Mouse (Mus musculus) heart, postnatal 36 days (tissue): ENCODE data around the gene 4931440F15Rik. TPM values are rescaled to one million over a fixed set of nuclear protein-coding genes. Genes with fewer than 3 reads are reported as not detected.

Source experiments
- DNase-seq, 2 experiments: peaks; one replicate each; pipeline ENCODE4 v3.0.0; 2021 to 2022
- intact Hi-C: fragments of 180-260 bp; cut with DNase I; formaldehyde crosslinking; loops from one replicate; pipeline ENCODE4 v1.15.1; 2025
- total RNA-seq, 2 experiments: library from RNA; stranded (reverse); gene quantifications; 2 replicates each; pipeline ENCODE4 v1.2.3; 2021

The 4931440F15Rik gene
- total RNA-seq, 2 experiments from 2014 or later, result 1.8 to 2.1 TPM

- intact Hi-C loops, result no loop called here
- DNase-seq, result no peak
Observed at GRCm38 (mm10) chr11:29807325-29807724, 18.1 kb downstream of the 4931440F15Rik start.

- intact Hi-C loops, result no loop called here
- no peak for DNase-seq
Observed at GRCm38 (mm10) chr11:29801432-29802427, 23.7 kb downstream of the 4931440F15Rik start.

- intact Hi-C loops, result no loop called here
- DNase-seq, result no peak
Observed at GRCm38 (mm10) chr11:29799839-29800238, 25.6 kb downstream of the 4931440F15Rik start.

GRCm38 (mm10) chr11:29795106-29795505, 30.4 kb downstream of the 4931440F15Rik start:
- no peak for DNase-seq
- intact Hi-C loops, result no loop called here

DNA sequence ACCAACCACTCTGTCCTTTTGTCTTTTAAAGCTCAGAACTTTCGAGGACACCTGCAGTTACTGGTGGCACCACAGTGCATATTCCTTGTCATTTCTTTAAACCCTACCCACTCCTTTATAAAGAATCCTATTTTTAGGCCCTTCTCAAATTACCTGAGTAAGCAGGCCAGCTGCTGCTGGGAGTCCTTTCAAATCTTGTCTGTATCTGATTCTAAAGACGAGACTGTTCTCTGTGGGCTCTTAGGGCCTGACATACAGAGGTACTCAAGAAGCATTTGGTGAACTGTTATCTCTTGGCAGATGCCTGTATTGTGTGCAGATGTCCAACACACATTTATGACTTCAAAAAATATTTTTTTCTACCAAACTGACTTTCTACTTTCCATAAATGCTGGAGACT, 31.0 kb downstream of the 4931440F15Rik start:
- DNase-seq, result no peak
- intact Hi-C loops, result no loop called here

DNA sequence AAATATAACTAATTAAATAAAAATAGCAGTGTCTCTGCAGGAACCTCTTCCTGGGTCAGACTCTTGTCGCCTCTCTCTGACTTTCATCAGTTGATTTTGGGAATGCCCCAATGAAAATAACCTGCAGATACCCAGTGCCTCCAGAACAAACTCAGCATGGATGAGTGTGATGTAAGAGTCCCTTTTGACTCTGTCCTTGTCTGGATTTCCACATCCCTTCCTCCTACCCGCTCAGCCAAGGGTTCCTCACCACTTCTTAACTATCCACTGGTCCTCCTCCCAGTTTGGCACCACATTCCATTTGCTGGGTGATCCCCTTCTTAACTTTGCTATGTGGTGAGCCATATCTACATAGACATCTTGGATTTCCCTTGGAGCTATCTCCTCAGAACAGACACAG, 34.7 kb downstream of the 4931440F15Rik start:
- no peak for DNase-seq
- intact Hi-C loops, result no loop called here

DNA sequence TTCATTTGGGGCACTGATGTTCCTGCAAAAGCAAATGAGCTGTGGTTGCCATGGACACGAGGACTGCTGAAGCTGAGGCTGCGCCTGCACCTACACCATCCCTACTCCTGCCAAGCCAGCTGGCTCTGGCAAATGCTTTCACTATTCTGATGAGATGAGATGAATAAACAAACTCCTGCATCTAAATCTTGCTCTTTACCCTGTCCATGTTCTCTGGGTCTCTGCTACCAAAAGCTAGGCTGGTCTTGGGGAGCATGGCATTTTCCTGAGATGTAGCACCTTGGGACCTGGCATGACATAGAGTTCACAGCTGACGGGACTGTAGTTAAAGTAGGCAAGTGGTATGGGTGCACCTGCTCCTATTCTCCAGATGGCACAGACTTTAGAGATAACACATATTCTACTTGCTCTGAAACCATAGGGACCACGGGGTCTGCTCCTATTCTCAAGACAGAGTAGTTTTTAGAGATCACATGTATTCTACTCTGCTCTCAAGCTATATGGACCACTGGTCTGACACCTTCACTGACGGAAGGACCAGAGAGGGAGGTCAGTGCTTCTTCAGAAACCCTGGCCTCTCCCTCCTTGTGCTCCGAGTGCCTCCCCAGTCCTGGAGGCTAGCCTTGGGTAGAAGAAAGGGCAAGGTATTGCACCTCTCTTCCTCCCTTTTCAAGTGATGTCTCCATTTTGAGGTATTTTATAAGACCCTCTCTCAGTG, 36.4 kb downstream of the 4931440F15Rik start:
- intact Hi-C loops, result no loop called here
- DNase-seq, result no peak

GRCm38 (mm10) chr11:29788499-29788898, 37.0 kb downstream of the 4931440F15Rik start:
- intact Hi-C loops, result no loop called here
- DNase-seq, result no peak

DNA sequence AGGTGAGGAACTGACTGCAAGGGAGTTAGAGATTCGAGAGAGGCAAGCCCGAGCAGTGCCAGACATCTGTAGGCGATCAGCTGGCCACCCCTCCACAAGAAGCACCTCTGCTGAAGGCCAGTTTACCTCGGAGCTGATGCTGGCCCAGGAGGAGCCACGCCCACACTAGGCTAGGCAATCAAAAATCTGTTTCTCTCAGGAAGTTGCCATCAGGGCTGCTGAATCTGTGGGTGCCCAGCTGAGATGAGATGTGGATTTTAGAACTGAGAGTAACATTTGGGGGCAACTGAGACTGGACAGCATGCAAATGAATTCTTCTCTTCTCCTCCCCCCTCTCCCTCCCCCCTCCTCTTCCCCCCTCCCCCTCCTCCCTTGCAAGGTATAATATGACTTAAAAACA, 38.0 kb downstream of the 4931440F15Rik start:
- intact Hi-C loops, result no loop called here
- no peak for DNase-seq

DNA sequence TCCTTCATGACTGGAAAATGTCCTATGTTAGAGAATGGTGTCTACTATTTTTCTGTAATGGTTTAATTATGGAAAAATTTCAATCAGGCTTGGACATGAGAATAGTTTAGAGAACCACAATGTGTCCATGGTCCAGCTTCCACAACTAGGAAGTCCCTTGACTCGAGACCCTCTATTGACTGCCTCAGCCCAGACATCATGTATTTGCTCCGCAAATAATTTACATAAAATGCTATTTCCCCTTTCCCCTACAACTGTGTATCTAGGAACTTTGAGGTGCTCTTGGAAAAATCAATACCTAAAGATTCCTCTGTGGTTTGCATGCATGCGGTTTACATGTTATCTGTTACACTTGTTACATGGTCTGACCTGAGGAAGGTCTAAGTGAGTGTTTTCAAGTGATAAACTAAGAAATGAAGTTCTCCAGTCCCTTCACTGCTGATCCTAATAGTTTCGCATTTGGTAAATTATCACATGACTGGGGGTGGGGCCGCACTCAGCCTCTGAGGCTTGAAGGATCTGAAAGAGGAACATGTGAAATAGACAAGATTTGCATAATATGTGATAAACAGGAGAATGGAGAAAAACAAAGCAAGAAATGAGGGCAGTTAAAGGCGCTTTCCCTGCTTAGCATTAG, 38.8 kb downstream of the 4931440F15Rik start:
- DNase-seq, result peak; percentile 10 to 20
- intact Hi-C loops, result no loop called here

- intact Hi-C loops, result no loop called here
- no peak for DNase-seq
Observed at GRCm38 (mm10) chr11:29779409-29780026, 46.0 kb downstream of the 4931440F15Rik start.

DNA sequence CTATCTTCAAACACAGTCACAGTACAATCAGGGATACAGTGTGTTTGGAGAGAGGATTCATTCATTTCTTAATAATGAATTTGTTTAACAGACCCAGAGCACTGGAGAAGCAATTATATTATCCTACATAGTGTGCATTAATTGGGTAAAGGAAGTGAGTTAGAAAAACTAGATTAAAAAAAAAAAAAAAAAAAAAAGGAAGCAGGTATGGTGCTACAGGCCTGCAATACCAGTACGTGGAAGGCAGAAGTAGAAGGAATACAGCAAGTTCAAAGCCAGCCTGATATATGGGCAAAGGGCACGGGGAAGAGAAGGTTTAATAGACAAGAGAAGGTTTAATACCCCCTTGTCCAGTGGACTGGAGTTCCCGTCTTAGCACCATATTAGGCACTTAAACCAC, 46.5 kb downstream of the 4931440F15Rik start:
- no peak for DNase-seq
- intact Hi-C loops, result no loop called here

DNA sequence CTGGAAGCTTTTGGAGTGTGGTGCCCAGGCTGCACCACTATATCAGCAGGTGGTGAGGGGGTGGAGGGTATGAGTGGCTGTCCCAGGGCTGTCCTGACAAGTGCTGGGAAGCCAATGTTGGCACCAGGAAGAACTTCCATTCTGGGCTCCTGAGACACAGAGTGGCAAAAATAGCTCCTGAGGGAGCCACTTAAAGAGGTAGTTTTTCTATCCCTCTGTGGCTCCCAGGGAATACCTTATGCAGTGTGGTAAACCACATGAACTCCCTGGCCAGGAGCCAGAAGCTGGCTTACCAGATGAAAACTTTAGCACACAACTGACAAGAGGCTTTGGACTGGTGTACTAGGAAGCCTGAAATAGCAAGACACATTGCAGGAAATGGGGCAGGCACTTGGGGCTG, 47.5 kb downstream of the 4931440F15Rik start:
- intact Hi-C loops, result no loop called here

DNA sequence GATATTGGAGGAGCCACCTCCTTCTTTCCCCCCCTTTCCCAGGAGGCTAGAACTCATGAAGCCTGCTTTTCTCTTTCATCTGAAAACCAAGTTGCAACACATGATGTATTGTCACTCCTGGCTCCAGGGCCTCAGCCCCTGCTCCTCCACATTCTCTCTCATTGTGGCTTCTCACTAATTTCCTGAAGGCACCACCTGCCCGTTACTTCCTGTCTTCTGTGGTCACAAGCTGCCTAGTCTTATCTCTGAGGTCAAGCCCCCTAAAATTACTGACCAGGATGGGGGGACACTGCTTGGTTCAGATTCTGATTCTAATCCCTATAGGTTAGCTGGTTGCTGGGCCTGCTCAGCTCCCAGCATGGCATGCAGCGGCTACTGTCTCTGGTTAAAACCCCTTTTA, 50.7 kb downstream of the 4931440F15Rik start:
- intact Hi-C loops, result no loop called here
- no peak for DNase-seq

More for the DNA sequence above, 47.5 kb downstream of the 4931440F15Rik start:
- DNase-seq, result peak; percentile 58 to 73

DNA sequence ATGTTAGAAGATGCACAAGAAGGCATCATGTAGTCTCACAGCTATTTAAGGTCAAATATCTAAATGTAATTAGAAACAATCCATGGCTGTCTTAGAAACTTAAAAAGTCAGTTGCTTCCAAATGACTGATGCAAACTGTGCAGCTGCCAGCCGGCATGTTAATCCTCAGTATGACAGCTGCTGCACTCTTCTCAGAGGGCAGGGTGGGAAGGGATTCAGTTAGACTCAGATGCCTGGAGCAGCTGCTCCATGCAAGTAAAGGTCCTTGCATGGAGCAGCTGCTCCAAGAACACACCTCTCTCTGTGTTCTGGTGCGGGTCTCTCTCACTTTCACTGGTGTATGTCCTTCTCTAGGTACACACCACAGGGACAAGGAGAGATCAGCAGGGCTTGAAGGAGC, 51.2 kb downstream of the 4931440F15Rik start:
- DNase-seq, result no peak
- intact Hi-C loops, result no loop called here

Other genes with a start within 250 kb of the 4931440F15Rik start
- 10 to 100 TPM; 91.7 to 95.2 TPM for gene Rtn4, start 132.7 kb downstream of the 4931440F15Rik start, total RNA-seq
- gene Eml6, start 200.4 kb upstream of the 4931440F15Rik start, total RNA-seq, result 1 to 10 TPM; 2.4 to 2.7 TPM